Mouse (Mus musculus): ENCODE measurements around the gene Ggcx.
"Not testable (repeated sequence)": the region's sequence is repeated elsewhere in the genome, so short reads cannot be mapped to it uniquely, and the experiment has no call there.

Ggcx gene

DNA sequence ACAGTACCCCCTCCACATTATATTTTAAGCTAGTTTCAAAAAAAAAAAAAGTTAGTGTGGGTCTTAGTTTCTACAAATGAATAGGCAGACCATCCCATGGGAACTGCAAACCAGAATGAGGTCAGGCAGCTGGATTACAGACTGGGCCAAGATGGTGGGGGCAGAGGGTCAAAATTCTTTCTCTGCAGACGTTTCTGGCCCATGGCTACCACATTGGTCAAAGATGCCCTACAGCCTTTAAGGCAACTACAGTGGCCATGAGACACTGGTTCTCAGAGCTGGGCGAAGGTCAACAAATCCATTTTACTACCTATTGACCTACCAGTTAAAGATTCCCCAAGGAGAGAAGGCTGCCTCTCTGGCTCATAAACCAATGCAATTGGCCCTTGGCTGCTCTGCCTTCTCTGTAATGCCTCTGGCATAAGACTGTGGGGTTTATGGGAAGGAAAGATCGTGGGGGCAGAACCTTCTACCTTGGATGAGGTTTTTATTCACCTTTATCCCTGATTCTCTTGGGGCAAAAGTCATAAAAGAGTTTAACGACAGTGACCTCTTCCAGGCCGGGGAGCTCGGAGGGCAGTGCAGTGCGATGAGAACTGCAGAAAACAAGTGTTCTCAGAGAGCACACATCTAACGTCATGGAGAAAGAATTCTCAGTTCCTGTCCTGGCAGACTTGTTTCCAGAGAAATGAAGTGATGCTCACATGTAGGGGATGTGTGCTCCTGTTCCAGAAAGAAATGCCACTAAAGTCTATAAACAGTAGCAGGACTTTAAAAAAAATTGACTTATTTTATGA, 51.5 kb downstream of the Ggcx start:
- peak; percentile 40 for DNase-seq

DNA sequence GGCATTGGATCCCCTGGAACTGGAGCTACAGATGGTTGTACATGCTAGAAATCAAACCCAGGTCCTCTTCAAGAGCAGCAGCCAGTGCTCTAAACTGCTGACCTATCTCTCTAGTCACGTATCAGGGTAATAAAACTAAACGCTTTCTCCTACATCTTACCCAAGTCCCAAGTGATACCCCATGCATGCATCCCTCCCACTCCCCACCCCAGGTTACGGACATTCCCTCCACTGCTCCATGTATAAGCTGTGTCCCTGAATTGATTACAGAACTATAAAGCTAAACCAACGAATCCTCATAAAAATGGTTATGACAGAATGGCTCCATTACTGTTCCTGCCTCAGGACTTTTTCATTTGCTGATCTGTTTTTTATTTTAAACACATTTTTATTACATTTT, 52.1 kb downstream of the Ggcx start:
- no peak for DNase-seq

DNA sequence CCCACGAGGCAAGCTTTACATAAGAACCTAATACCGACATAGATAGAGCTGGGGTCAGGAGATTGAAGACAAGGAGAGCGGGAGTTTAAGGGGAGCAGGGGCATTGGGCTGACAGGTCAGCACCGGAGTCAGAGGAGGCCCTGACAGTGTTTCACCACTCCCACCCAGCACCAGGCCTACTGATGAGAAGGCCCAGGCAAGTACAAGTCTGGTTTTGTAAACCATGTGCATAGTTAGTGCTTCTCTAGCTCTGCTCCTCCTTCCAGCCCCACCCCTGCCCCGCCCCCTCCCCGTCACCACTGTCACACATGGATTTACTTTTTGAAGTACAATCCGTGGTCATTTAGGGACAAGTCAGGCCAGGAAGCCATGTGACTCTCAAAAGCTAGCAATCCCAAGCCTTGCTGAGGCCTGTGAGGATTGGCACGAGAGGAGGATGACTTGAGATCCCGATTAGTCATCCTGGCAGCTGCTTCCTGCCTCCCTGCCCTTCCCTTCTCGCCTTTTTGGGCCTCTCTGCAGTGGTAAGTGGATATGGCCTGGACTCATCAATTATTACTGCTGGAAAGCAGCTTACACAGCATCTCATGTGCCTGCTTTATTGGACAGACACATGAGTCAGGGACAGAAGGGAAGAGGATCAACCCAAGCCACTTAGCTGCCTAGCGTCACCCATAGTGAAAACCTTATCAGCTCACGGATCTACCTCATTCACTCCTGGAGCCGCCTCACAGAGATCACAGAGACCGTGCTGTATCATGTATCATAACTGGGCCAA, 59.3 kb downstream of the Ggcx start:
- DNase-seq: peak; percentile 56

DNA sequence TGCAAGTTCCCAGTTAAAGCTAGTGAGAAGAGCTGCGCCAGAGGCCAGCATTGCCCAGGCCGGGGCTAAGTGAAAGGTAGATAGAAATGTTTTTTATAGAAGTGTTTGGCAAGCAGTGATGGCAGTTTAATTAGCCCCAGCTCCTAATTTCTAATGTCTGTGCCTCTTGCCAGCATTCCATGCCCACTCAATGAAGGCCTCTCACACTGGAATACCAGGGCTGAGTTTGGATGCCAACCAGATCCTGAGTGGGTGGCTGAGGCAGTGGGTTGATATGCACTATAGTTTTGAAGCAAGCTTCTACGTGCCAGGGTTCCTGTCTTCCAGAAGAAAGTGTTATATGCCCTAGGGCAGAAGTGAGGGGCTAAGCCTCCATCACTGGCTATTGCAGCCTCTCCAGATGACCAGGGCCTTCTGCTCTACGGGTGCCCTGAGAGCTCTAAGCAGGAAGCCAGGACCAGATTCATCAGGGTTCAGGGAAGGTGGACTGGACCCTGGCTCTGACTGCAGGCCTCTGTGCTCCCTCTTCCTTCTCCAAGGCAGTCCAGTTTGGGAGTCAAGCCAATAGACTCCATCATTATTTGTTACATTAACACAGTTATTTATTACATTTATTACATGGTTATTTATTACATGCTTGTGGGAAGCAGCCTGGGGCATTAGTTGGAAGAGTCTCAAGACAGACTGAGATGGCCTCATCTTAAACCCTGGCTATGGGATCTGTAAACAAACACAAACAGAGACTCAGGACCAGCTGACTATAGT, 61.3 kb downstream of the Ggcx start:
- DNase-seq: no peak

DNA sequence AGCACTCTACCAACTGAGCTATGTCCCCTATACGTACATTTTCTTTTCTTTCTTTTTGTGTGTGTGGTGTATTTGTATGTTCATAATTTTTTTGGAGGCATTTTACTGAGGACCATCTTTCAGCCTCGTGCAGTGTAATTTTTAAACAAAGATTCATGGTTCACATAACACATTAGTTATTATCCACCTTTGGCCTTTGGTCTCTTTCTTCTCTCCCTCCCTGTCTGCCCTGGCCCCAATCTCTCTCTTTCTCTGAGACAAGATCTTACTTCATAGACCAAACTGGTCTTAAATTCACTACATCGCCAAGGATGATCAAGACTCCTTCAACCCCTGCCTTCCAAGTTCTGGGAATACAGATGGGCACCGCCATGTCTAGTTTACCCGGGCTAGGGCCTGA, 62.7 kb downstream of the Ggcx start:
- no peak for DNase-seq

DNA sequence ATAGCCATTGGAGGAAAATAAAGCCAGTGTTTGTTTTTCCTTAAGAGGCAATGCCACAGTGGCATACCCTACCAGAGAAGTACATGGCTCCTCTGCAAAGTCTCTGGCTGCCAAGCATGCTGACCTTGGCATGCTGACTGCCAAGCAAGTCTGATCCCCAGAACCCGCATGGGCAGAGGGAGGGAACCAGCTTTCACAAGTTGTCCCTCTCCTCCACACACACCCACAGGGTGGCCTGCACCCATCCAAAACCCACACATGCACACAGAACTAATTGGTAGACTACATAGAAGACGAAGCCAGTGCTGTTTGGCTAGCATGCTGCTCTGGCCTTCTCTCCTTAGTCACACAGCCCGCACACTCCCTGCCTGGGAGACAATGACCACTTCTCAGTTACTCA, 63.5 kb downstream of the Ggcx start:
- no peak for DNase-seq

DNA sequence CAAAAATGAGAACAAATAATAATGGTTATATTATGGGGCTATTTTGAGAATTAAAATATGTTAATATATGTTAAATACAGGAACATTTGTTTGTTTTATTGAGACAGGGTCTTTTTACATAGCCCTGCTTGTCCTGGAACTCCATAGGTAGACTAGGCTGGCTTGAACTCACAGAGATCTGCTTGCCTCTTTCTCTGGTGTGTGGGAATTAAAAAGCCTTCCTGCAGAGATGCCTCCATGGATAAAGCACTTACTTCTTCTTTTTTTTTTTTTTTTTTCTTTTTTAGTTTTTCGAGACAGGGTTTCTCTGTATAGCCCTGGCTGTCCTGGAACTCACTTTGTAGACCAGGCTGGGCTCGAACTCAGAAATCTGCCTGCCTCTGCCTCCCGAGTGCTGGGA, 64.6 kb downstream of the Ggcx start:
- DNase-seq: not testable (repeated sequence)

DNA sequence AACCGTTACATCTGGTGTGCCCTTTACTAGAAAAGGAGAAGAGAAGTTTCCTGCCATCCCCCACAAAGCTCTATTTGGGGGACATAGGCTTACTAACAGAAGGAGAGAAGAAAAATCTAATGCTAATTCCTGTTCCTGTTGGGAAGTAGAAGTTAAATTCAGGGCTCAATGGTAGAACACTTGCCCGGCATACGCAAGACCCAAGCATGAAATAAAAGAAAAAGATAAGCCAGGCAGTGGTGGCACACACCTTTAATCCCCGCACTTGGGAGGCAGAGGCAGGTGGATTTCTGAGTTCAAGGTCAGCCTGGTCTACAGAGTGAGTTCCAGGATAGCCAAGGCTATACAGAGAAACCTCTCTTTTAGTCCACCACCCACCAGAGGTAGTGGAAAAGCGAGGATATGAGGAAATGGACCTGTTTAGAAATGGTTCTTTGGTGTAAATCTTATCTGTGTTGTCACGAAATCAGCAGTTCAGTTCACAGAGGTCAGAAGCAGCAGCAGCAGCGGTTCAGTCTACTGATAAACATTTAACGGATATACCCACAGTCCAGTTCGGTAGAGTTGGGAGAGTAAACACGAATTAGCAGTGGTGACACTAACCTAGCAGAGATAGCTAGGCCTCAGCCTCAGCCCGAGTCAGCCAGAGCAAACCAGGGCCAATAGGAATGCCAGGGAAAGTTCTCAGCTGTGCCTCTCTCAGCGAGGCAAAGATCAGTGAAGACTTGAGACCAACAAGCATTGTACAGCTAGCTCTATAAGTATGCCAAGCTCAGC, 65.7 kb downstream of the Ggcx start:
- no peak for DNase-seq

DNA sequence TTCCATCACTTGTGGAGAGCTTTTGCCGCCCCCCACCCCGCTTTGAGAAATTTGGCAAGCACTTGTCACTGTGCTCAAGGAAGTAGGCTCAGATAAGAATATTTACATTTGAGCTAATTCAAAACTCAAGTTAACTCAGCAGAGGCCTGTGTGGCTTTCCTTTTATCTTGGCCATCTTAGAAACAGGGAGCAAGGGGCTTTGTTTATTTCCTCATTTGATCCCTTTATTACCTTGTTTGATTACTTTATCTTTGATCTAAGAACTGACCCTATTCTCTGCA, 66.3 kb downstream of the Ggcx start:
- no peak for DNase-seq

Data from kidney, postnatal 10 days (tissue).